Comparison of ENCODE assay signal across 8 mouse cellular contexts in the genomic region with DNA sequence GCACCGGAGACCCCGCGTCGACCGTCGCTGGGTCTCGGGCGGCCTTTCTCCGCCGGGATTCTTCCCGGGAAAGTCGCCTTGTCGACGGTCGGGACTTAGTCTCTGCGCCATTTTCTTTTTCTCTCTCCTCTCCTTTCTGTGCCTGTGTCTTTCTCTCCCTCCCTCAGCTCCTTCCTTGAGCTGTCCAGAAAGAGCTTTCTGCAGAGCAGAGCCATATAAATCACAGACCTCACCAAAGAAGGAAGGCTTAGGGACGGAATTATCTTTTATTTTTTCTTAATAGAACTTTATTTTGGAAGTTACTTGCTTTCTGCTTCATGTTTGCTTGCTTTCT. TPM values are rescaled to one million over a fixed set of nuclear protein-coding genes. Genes with fewer than 3 reads are reported as not detected.
DNase-seq lines count a peak whose midpoint lies in the region; ATAC-seq and TF ChIP-seq lines count a peak whose summit lies in the region.

No protein-coding gene starts in this region.

- peak overlapping the region; percentile 83 for H3K4me2 ChIP-seq in intestine, embryonic 14.5 days (ENCODE audit: low read length)
- peak overlapping the region; percentile 81 for H3K4me2 ChIP-seq in neural tube, embryonic 12.5 days (replicated peaks)

- no peaks in the 10 kb centered on the region for H3K36me3 ChIP-seq in thymus, adult 2 months (ENCODE audit: control insufficient read depth, insufficient read depth, low read length)
- no peaks in the 10 kb centered on the region for H3K36me3 ChIP-seq in intestine, embryonic 14.5 days (ENCODE audit: control insufficient read depth, insufficient read depth, low read length)
- H3K36me3 ChIP-seq in neural tube, embryonic 12.5 days: no peaks in the 10 kb centered on the region

- H3K9ac ChIP-seq in intestine, embryonic 14.5 days (ENCODE audit: low read length): peak overlapping the region; percentile 100
- H3K9ac ChIP-seq in neural tube, embryonic 12.5 days: peak overlapping the region; percentile 99

- H3K27me3 ChIP-seq in cerebellum, adult 2 months (ENCODE audit: control insufficient read depth, insufficient read depth, low read length): no peaks in the 10 kb centered on the region
- no peaks in the 10 kb centered on the region for H3K27me3 ChIP-seq in thymus, adult 2 months (ENCODE audit: control insufficient read depth, insufficient read depth, low read length)
- H3K27me3 ChIP-seq in intestine, embryonic 14.5 days (replicated peaks; ENCODE audit: control insufficient read depth, insufficient read depth, low read length): no peaks in the 10 kb centered on the region
- no peaks in the 10 kb centered on the region for H3K27me3 ChIP-seq in neural tube, embryonic 12.5 days (replicated peaks)

- WGBS in cerebellum, adult 2 months: 1% methylated on average over 17 of the region's 17 CpGs
- WGBS in thymus, adult 2 months: under 1% methylated on average over 17 of the region's 17 CpGs
- WGBS in intestine, embryonic 14.5 days: 2% methylated on average over 17 of the region's 17 CpGs
- WGBS in neural tube, embryonic 12.5 days: under 1% methylated on average over 17 of the region's 17 CpGs

- ATAC-seq in cerebellum, adult (ENCODE audit: insufficient number of reproducible peaks, low FRiP score, low TSS enrichment): no peak
- ATAC-seq in intestine, embryonic 14.5 days (replicated peaks; ENCODE audit: low FRiP score, low TSS enrichment, low read depth): no peak
- ATAC-seq in neural tube, embryonic 12.5 days (ENCODE audit: low FRiP score, low read depth): no peak

- no peak for DNase-seq in cerebellum, adult 2 months
- no peak for DNase-seq in thymus, adult 2 months
- DNase-seq in thymus, adult 18-20 months: no peak
- no peak for DNase-seq in intestine, embryonic 14.5 days (ENCODE audit: low spot score)
- DNase-seq in right cerebral cortex, postnatal 36 days (ENCODE audit: low spot score in 2 of 2): no peak
- DNase-seq in urinary bladder, postnatal 14 days (ENCODE audit: low spot score): no peak

- TF ChIP-seq CTCF in cerebellum, adult 2 months (IDR thresholded peaks at IDR 0.05; ENCODE audit: borderline replicate concordance, insufficient read depth, low read depth, low read length): no peak
- no peak for TF ChIP-seq CTCF in thymus, adult 2 months (IDR thresholded peaks at IDR 0.05; ENCODE audit: borderline replicate concordance, control insufficient read depth, extremely low read depth, insufficient read depth, low read length, poor library complexity)

- no peaks in the 10 kb centered on the region for H3K9me3 ChIP-seq in intestine, embryonic 14.5 days (ENCODE audit: control insufficient read depth, low read length)
- H3K9me3 ChIP-seq in neural tube, embryonic 12.5 days: no peaks in the 10 kb centered on the region

- TF ChIP-seq POLR2A in cerebellum, adult 2 months (IDR thresholded peaks at IDR 0.05; ENCODE audit: borderline replicate concordance, insufficient read depth, low read length): no peak
- no peak for TF ChIP-seq POLR2A in thymus, adult 2 months (IDR thresholded peaks at IDR 0.05; ENCODE audit: control insufficient read depth, extremely low read depth, insufficient read depth, low read length, poor library complexity)

- peak overlapping the region; percentile 89 for H3K27ac ChIP-seq in cerebellum, adult 2 months (ENCODE audit: insufficient read depth, low read length)
- H3K27ac ChIP-seq in thymus, adult 2 months (ENCODE audit: control insufficient read depth, insufficient read depth, low read length): no peak overlapping the region
- H3K27ac ChIP-seq in intestine, embryonic 14.5 days (ENCODE audit: low read depth): peak overlapping the region; percentile 99
- H3K27ac ChIP-seq in neural tube, embryonic 12.5 days: peak overlapping the region; percentile 92

- H3K4me3 ChIP-seq in cerebellum, adult 2 months (replicated peaks; ENCODE audit: insufficient read depth, low read depth, low read length): peak overlapping the region; percentile 70
- H3K4me3 ChIP-seq in thymus, adult 2 months (ENCODE audit: control insufficient read depth, insufficient read depth, low read length): peak overlapping the region; percentile 92
- H3K4me3 ChIP-seq in intestine, embryonic 14.5 days (ENCODE audit: low read depth, low read length): peak overlapping the region; percentile 91
- peak overlapping the region; percentile 100 for H3K4me3 ChIP-seq in neural tube, embryonic 12.5 days

- H3K4me1 ChIP-seq in cerebellum, adult 2 months (ENCODE audit: control insufficient read depth, insufficient read depth, low read length): peaks cover 3% of the 10 kb centered on the region; the same call in 1 of the 2 replicates
- no peaks in the 10 kb centered on the region for H3K4me1 ChIP-seq in thymus, adult 2 months (replicated peaks; ENCODE audit: control insufficient read depth, insufficient read depth, low read length)
- peaks cover 18% of the 10 kb centered on the region for H3K4me1 ChIP-seq in intestine, embryonic 14.5 days (replicated peaks; ENCODE audit: control insufficient read depth, insufficient read depth, low read length)
- peaks cover 18% of the 10 kb centered on the region for H3K4me1 ChIP-seq in neural tube, embryonic 12.5 days

RNA-seq across cellular contexts. Expression of a gene that starts 1.1 kb away (rescaled TPM):
- polyA plus RNA-seq in cerebellum, adult 2 months (2012; rRNA removed): 29.1 and 29.4 TPM in 2 replicates
- 21.2 and 30.2 TPM in 2 replicates for polyA plus RNA-seq in thymus, adult 2 months (2012; rRNA removed)
- polyA plus RNA-seq in intestine, embryonic 14.5 days (2014; fragmentation: Nextera tagmentation; extraction: Ambion mirVana): 69.1 and 76.2 TPM in 2 replicates
- 106 and 118 TPM in 2 replicates for polyA plus RNA-seq in neural tube, embryonic 12.5 days (2016; fragmentation: Nextera tagmentation; extraction: Ambion mirVana)
